Mouse (Mus musculus) MEL (cell line): ENCODE measurements around the gene Npcd. TPM values are rescaled to one million over a fixed set of nuclear protein-coding genes. Genes with fewer than 3 reads are reported as not detected.

ENCODE experiments used
- DNase-seq: peaks from one replicate; pipeline ENCODE4 v3.0.0; 2011; ENCODE audit warnings: low read depth, low spot score
- H3K27ac ChIP-seq: 2 replicates; pipeline ENCODE4 v1.5.1; 2012; ENCODE audit warnings: low read depth, mild to moderate bottlenecking, control low read depth, low read length, moderate library complexity; ENCODE audit not compliant: control insufficient read depth
- H3K27me3 ChIP-seq, 2 experiments: fragments of 150-350 bp in 1 of 2; sonication (generic) in 1 of 2; 2 replicates each; pipeline ENCODE4 v1.6.1; 2012; ENCODE audit warnings: low read length in 2 of 2, mild to moderate bottlenecking in 2 of 2, improper control_type of control experiment in 1 of 2, moderate library complexity in 1 of 2; ENCODE audit not compliant: insufficient read depth in 2 of 2, control insufficient read depth in 1 of 2
- H3K36me3 ChIP-seq, 2 experiments: 2 replicates each; pipeline ENCODE4 v1.6.1; 2012 to 2014; ENCODE audit warnings: low read length in 2 of 2, improper control_type of control experiment in 1 of 2, inconsistent platforms in 1 of 2, mild to moderate bottlenecking in 1 of 2; ENCODE audit not compliant: insufficient read depth in 2 of 2, control insufficient read depth in 1 of 2
- H3K4me1 ChIP-seq, 2 experiments: fragments of 150-350 bp in 1 of 2; sonication (generic) in 1 of 2; 2 replicates each; pipeline ENCODE4 v1.6.1; 2012; ENCODE audit warnings: low read length in 2 of 2, improper control_type of control experiment in 1 of 2, mild to moderate bottlenecking in 1 of 2; ENCODE audit not compliant: insufficient read depth in 2 of 2, control insufficient read depth in 1 of 2
- H3K4me3 ChIP-seq, 2 experiments: fragments of 150-350 bp in 1 of 2; sonication (generic) in 1 of 2; 2 replicates each; pipeline ENCODE4 v1.5.1; 2012; ENCODE audit warnings: low read depth in 2 of 2, low read length in 2 of 2, mild to moderate bottlenecking in 2 of 2, moderate library complexity in 2 of 2, control low read depth in 1 of 2, improper control_type of control experiment in 1 of 2; ENCODE audit not compliant: control insufficient read depth in 1 of 2, insufficient read depth in 1 of 2
- H3K79me2 ChIP-seq: 2 replicates; pipeline ENCODE4 v1.6.1; 2012; ENCODE audit warnings: mild to moderate bottlenecking, low read length, moderate library complexity; ENCODE audit not compliant: control insufficient read depth, poor library complexity, insufficient read depth
- H3K9ac ChIP-seq: 2 replicates; pipeline ENCODE4 v1.6.1; 2012; ENCODE audit warnings: low read depth, mild to moderate bottlenecking, control low read depth, low read length, moderate library complexity; ENCODE audit not compliant: control insufficient read depth, poor library complexity, severe bottlenecking
- H3K9me3 ChIP-seq: fragments of 150-350 bp; sonication (generic); replicated peaks from 2 replicates; pipeline ENCODE4 v1.6.1; 2012; ENCODE audit warnings: mild to moderate bottlenecking, low read length, improper control_type of control experiment, moderate library complexity; ENCODE audit not compliant: insufficient read depth
- CHD1 ChIP-seq: IDR thresholded peaks from 2 replicates; pipeline ENCODE4 v1.6.1; 2012; ENCODE audit warnings: low read depth, mild to moderate bottlenecking, inconsistent platforms, low read length, improper control_type of control experiment
- CTCF ChIP-seq, 3 experiments: IDR thresholded peaks in 2 of 3; conservative IDR thresholded peaks in 1 of 3; 2 replicates each; pipeline ENCODE4 v1.5.1; 2011 to 2012; ENCODE audit warnings: low read length in 3 of 3, low read depth in 2 of 3, mild to moderate bottlenecking in 2 of 3, improper control_type of control experiment in 1 of 3, inconsistent platforms in 1 of 3, mixed read lengths in 1 of 3, moderate library complexity in 1 of 3; ENCODE audit not compliant: control insufficient read depth in 1 of 3, insufficient read depth in 1 of 3, poor library complexity in 1 of 3, severe bottlenecking in 1 of 3
- E2F4 ChIP-seq: IDR thresholded peaks from 2 replicates; pipeline ENCODE4 v1.6.1; 2011; ENCODE audit warnings: low read depth, low read length, improper control_type of control experiment, borderline replicate concordance
- ELF1 ChIP-seq: IDR thresholded peaks from 2 replicates; pipeline ENCODE4 v1.6.1; 2014; ENCODE audit warnings: low read depth, mild to moderate bottlenecking, inconsistent platforms, low read length, improper control_type of control experiment, moderate library complexity
- EP300 ChIP-seq, 2 experiments: IDR thresholded peaks; 2 replicates each; pipeline ENCODE4 v1.6.1; 2011; ENCODE audit warnings: improper control_type of control experiment in 2 of 2, low read length in 2 of 2, low read depth in 1 of 2, mild to moderate bottlenecking in 1 of 2
- GABPA ChIP-seq: IDR thresholded peaks from 2 replicates; pipeline ENCODE4 v1.6.1; 2012; ENCODE audit warnings: low read depth, mild to moderate bottlenecking, inconsistent platforms, low read length, improper control_type of control experiment, moderate library complexity
- GATA1 ChIP-seq: IDR thresholded peaks from 2 replicates; pipeline ENCODE4 v1.6.1; 2011; ENCODE audit warnings: low read depth, low read length, improper control_type of control experiment
- JUND ChIP-seq: IDR thresholded peaks from 2 replicates; pipeline ENCODE4 v1.6.1; 2011; ENCODE audit warnings: low read depth, mild to moderate bottlenecking, improper control_type of control experiment, low read length
- KAT2A ChIP-seq: conservative IDR thresholded peaks from 2 replicates; pipeline ENCODE4 v1.6.1; 2012; ENCODE audit warnings: low read depth, low read length, improper control_type of control experiment, inconsistent platforms
- MAFK ChIP-seq: IDR thresholded peaks from 2 replicates; pipeline ENCODE4 v1.6.1; 2011; ENCODE audit warnings: low read depth, mild to moderate bottlenecking, low read length, improper control_type of control experiment, borderline replicate concordance
- MEF2A ChIP-seq: IDR thresholded peaks from 2 replicates; pipeline ENCODE4 v1.6.1; 2014; ENCODE audit warnings: low read depth, mild to moderate bottlenecking, inconsistent platforms, low read length, improper control_type of control experiment; ENCODE audit not compliant: poor library complexity, insufficient replicate concordance, severe bottlenecking; ENCODE audit errors: extremely low read depth
- MXI1 ChIP-seq: IDR thresholded peaks from 2 replicates; pipeline ENCODE4 v1.6.1; 2011; ENCODE audit warnings: mild to moderate bottlenecking, low read depth, low read length, improper control_type of control experiment
- NELFE ChIP-seq: IDR thresholded peaks from 2 replicates; pipeline ENCODE4 v1.6.1; 2011; ENCODE audit warnings: low read depth, low read length, improper control_type of control experiment
- NRF1 ChIP-seq: IDR thresholded peaks from 2 replicates; pipeline ENCODE4 v1.6.1; 2014; ENCODE audit warnings: low read depth, mild to moderate bottlenecking, inconsistent platforms, low read length, improper control_type of control experiment, moderate library complexity; ENCODE audit not compliant: poor library complexity, insufficient read depth, severe bottlenecking
- POLR2AphosphoS2 ChIP-seq: IDR thresholded peaks from 2 replicates; pipeline ENCODE4 v1.6.1; 2011; ENCODE audit warnings: low read length, improper control_type of control experiment
- RAD21 ChIP-seq: IDR thresholded peaks from 2 replicates; pipeline ENCODE4 v1.6.1; 2011; ENCODE audit warnings: mild to moderate bottlenecking, low read depth, low read length, improper control_type of control experiment
- RCOR1 ChIP-seq: IDR thresholded peaks from 2 replicates; pipeline ENCODE4 v1.6.1; 2012; ENCODE audit warnings: low read depth, mild to moderate bottlenecking, inconsistent platforms, low read length, improper control_type of control experiment
- SMC3 ChIP-seq: IDR thresholded peaks from 2 replicates; pipeline ENCODE4 v1.6.1; 2011; ENCODE audit warnings: low read depth, low read length, improper control_type of control experiment
- TAL1 ChIP-seq: IDR thresholded peaks from 2 replicates; pipeline ENCODE4 v1.6.1; 2012; ENCODE audit warnings: mild to moderate bottlenecking, inconsistent platforms, low read length, moderate library complexity, mixed read lengths
- TBP ChIP-seq: IDR thresholded peaks from 2 replicates; pipeline ENCODE4 v1.8.0; 2011; ENCODE audit warnings: low read depth, low read length, improper control_type of control experiment
- TCF12 ChIP-seq: IDR thresholded peaks from 2 replicates; pipeline ENCODE4 v1.6.1; 2014; ENCODE audit warnings: low read depth, mild to moderate bottlenecking, inconsistent platforms, low read length, improper control_type of control experiment, moderate library complexity
- UBTF ChIP-seq: IDR thresholded peaks from 2 replicates; pipeline ENCODE4 v1.6.1; 2012; ENCODE audit warnings: low read depth, mild to moderate bottlenecking, inconsistent platforms, low read length, improper control_type of control experiment, moderate library complexity, borderline replicate concordance; ENCODE audit not compliant: insufficient read depth
- USF1 ChIP-seq: IDR thresholded peaks from 2 replicates; pipeline ENCODE4 v1.6.1; 2014; ENCODE audit warnings: low read depth, mild to moderate bottlenecking, inconsistent platforms, low read length, improper control_type of control experiment, moderate library complexity
- USF2 ChIP-seq, 2 experiments: IDR thresholded peaks; 2 replicates each; pipeline ENCODE4 v1.6.1; 2011 to 2012; ENCODE audit warnings: improper control_type of control experiment in 2 of 2, low read length in 2 of 2, borderline replicate concordance in 1 of 2, inconsistent platforms in 1 of 2, low read depth in 1 of 2, mild to moderate bottlenecking in 1 of 2; ENCODE audit not compliant: insufficient read depth in 1 of 2
- ZC3H11A ChIP-seq: IDR thresholded peaks from 2 replicates; pipeline ENCODE4 v1.6.1; 2012; ENCODE audit warnings: low read depth, mild to moderate bottlenecking, inconsistent platforms, low read length, improper control_type of control experiment
- ZKSCAN1 ChIP-seq: IDR thresholded peaks from 2 replicates; pipeline ENCODE4 v1.6.1; 2012; ENCODE audit warnings: low read depth, mild to moderate bottlenecking, inconsistent platforms, low read length, improper control_type of control experiment, moderate library complexity
- ZMIZ1 ChIP-seq: IDR thresholded peaks from 2 replicates; pipeline ENCODE4 v1.6.1; 2012; ENCODE audit warnings: low read depth, mild to moderate bottlenecking, inconsistent platforms, low read length, improper control_type of control experiment, moderate library complexity
- polyA plus RNA-seq, 2 experiments: library from polyadenylated mRNA; stranded (reverse) in 1 of 2; unstranded in 1 of 2; fragments of >175 nt in 1 of 2; fragments of >200 nt in 1 of 2; gene quantifications; 2 replicates each; pipeline versions ENCODE4 v1.2.1 to v1.2.4; 2012; ENCODE audit warnings: low replicate concordance in 2 of 2, low read depth in 1 of 2; ENCODE audit not compliant: insufficient read length in 2 of 2, insufficient read depth in 1 of 2, missing spikeins in 1 of 2
- total RNA-seq: library from RNA; depleted of rRNA; stranded (reverse); fragments of 300-350 nt; gene quantifications from 2 replicates; pipeline ENCODE4 v1.2.3, GENCODE M21; 2012

Gene Npcd
- total and polyA plus RNA-seq, 3 experiments = not detected

GRCm38 (mm10) chr15:79873995-79874394 is 40.0 kb upstream of the Npcd start (continued):
- TF ChIP-seq USF1 = peak; percentile 39; the same call in 1 of the 2 replicates
- no peak for TF ChIP-seq GABPA

- H3K27ac ChIP-seq = peak overlapping the region; percentile 82
- peak overlapping the region; percentile 68 for H3K9ac ChIP-seq
- no peak for TF ChIP-seq SMC3
- TF ChIP-seq ZKSCAN1 = no peak
- no peak for TF ChIP-seq TAL1
- no peak for TF ChIP-seq TBP
- no peak for TF ChIP-seq E2F4
- no peak for TF ChIP-seq RCOR1
- TF ChIP-seq, all 39 proteins: peak for 0
Observed at GRCm38 (mm10) chr15:79873545-79873944, 39.5 kb upstream of the Npcd start.

GRCm38 (mm10) chr15:79867260-79868002 is 33.4 kb upstream of the Npcd start:
- H3K4me1 ChIP-seq = no peaks in the 10 kb centered on the region
- H3K9me3 ChIP-seq = no peaks in the 10 kb centered on the region
- H3K36me3 ChIP-seq = no peaks in the 10 kb centered on the region
- no peak overlapping the region for H3K27ac ChIP-seq
- no peak overlapping the region for H3K9ac ChIP-seq
- DNase-seq = peak; percentile 69
- H3K79me2 ChIP-seq = no peaks in the 10 kb centered on the region
- peaks cover 0 to 2% of the 10 kb centered on the region in 2 experiments; a peak in 1 of 4 replicates for H3K27me3 ChIP-seq
- no peak overlapping the region for H3K4me3 ChIP-seq
- TF ChIP-seq TAL1 = no peak
- no peak for TF ChIP-seq JUND
- no peak for TF ChIP-seq EP300 (IDR thresholded peaks at IDR 0.05; ENCODE audit: low read depth in 1 of 2, low read length in 2 of 2)
- TF ChIP-seq UBTF = no peak
- peak; percentile 32 for TF ChIP-seq RAD21
- TF ChIP-seq ZC3H11A = no peak
- no peak for TF ChIP-seq ELF1
- TF ChIP-seq CHD1 = no peak
- TF ChIP-seq TCF12 = no peak
- no peak for TF ChIP-seq MEF2A
- TF ChIP-seq GATA1 = no peak
- TF ChIP-seq NELFE = no peak
- TF ChIP-seq E2F4 = no peak
- no peak for TF ChIP-seq POLR2AphosphoS2
- no peak for TF ChIP-seq MAFK
- no peak for TF ChIP-seq ZKSCAN1
- no peak for TF ChIP-seq NRF1
- TF ChIP-seq CTCF (IDR thresholded peaks at IDR 0.05 in 2 of 3, conservative IDR thresholded peaks at IDR 0.05 in 1 of 3; ENCODE audit: control insufficient read depth in 1 of 3, insufficient read depth in 1 of 3, low read depth in 2 of 3, low read length in 3 of 3, poor library complexity in 1 of 3, severe bottlenecking in 1 of 3) = peak in 1 of 3 experiments; percentile 58; a peak in 2 of 6 replicates
- no peak for TF ChIP-seq MXI1
- no peak for TF ChIP-seq TBP
- no peak for TF ChIP-seq USF2 (IDR thresholded peaks at IDR 0.05; ENCODE audit: borderline replicate concordance in 1 of 2, insufficient read depth in 1 of 2, low read depth in 1 of 2, low read length in 2 of 2)
- no peak for TF ChIP-seq ZMIZ1
- no peak for TF ChIP-seq KAT2A

More at GRCm38 (mm10) chr15:79873545-79873944, 39.5 kb upstream of the Npcd start:
- Histone ChIP-seq H3K79me2 (no peaks in the 10 kb centered on the region; the same call in 1 of the 2 replicates), H3K4me1 (peaks cover 5 to 21% of the 10 kb centered on the region in 2 experiments), H3K27me3 (no peaks in the 10 kb centered on the region), H3K4me3 (peak overlapping the region; percentile 45 to 75), H3K9me3 (no peaks in the 10 kb centered on the region), H3K36me3 (peaks cover 0 to 15% of the 10 kb centered on the region in 2 experiments; a peak in 2 of 4 replicates)
- no peak for DNase-seq
